Mouse (Mus musculus): ENCODE results near the gene Wscd1.
"Not testable (repeated sequence)": the region's sequence is repeated elsewhere in the genome, so short reads cannot be mapped to it uniquely, and the experiment has no call there.

Gene Wscd1

GRCm38 (mm10) chr11:71770479-71770878, 20.8 kb downstream of the Wscd1 start:
- in situ Hi-C loops (cut with MseI, MboI), result no loop called here

GRCm38 (mm10) chr11:71771074-71771473, 21.4 kb downstream of the Wscd1 start:
- in situ Hi-C loops (cut with MseI, MboI), result no loop called here

GRCm38 (mm10) chr11:71772056-71772455, 22.3 kb downstream of the Wscd1 start:
- in situ Hi-C loops (cut with MseI, MboI), result no loop called here

GRCm38 (mm10) chr11:71772802-71773201, 23.1 kb downstream of the Wscd1 start:
- in situ Hi-C loops (cut with MseI, MboI), result no loop called here

- in situ Hi-C loops (cut with MseI, MboI), result no loop called here
Observed at GRCm38 (mm10) chr11:71773986-71774767, 24.5 kb downstream of the Wscd1 start.

GRCm38 (mm10) chr11:71775056-71775455, 25.3 kb downstream of the Wscd1 start:
- in situ Hi-C loops (cut with MseI, MboI), result no loop called here

- in situ Hi-C loops (cut with MseI, MboI), result no loop called here
Observed at GRCm38 (mm10) chr11:71779642-71780041, 29.9 kb downstream of the Wscd1 start.

- in situ Hi-C loops (cut with MseI, MboI), result no loop called here
Observed at GRCm38 (mm10) chr11:71781737-71782354, 32.1 kb downstream of the Wscd1 start.

GRCm38 (mm10) chr11:71785499-71785898, 35.8 kb downstream of the Wscd1 start:
- in situ Hi-C loops (cut with MseI, MboI), result no loop called here

GRCm38 (mm10) chr11:71788209-71788608, 38.5 kb downstream of the Wscd1 start:
- in situ Hi-C loops (cut with MseI, MboI), result no loop called here

GRCm38 (mm10) chr11:71790227-71790626, 40.5 kb downstream of the Wscd1 start:
- in situ Hi-C loops (cut with MseI, MboI), result no loop called here

GRCm38 (mm10) chr11:71799206-71799605, 49.5 kb downstream of the Wscd1 start:
- in situ Hi-C loops (cut with MseI, MboI), result no loop called here

- in situ Hi-C loops (cut with MseI, MboI), result no loop called here
Observed at GRCm38 (mm10) chr11:71808521-71808920, 58.8 kb downstream of the Wscd1 start.

- in situ Hi-C loops (cut with MseI, MboI), result no loop called here
Observed at GRCm38 (mm10) chr11:71811828-71812227, 62.1 kb downstream of the Wscd1 start.

GRCm38 (mm10) chr11:71812921-71813320, 63.2 kb downstream of the Wscd1 start:
- in situ Hi-C loops (cut with MseI, MboI), result no loop called here

- in situ Hi-C loops (cut with MseI, MboI), result no loop called here
Observed at GRCm38 (mm10) chr11:71814511-71814910, 64.8 kb downstream of the Wscd1 start.

- in situ Hi-C loops (cut with MseI, MboI), result no loop called here
Observed at GRCm38 (mm10) chr11:71815326-71815725, 65.6 kb downstream of the Wscd1 start.

GRCm38 (mm10) chr11:71816918-71817317, 67.2 kb downstream of the Wscd1 start:
- in situ Hi-C loops (cut with MseI, MboI), result no loop called here

- in situ Hi-C loops (cut with MseI, MboI), result no loop called here
Observed at GRCm38 (mm10) chr11:71817341-71817740, 67.6 kb downstream of the Wscd1 start.

GRCm38 (mm10) chr11:71818111-71818510, 68.4 kb downstream of the Wscd1 start:
- in situ Hi-C loops (cut with MseI, MboI), result no loop called here

- in situ Hi-C loops (cut with MseI, MboI), result no loop called here
Observed at GRCm38 (mm10) chr11:71819901-71820300, 70.2 kb downstream of the Wscd1 start.

GRCm38 (mm10) chr11:71820847-71821246, 71.1 kb downstream of the Wscd1 start:
- in situ Hi-C loops (cut with MseI, MboI), result no loop called here

- in situ Hi-C loops (cut with MseI, MboI), result not testable (repeated sequence)
Observed at GRCm38 (mm10) chr11:71821526-71821925, 71.8 kb downstream of the Wscd1 start.
